8 mouse cellular contexts compared by ENCODE assay signal in genomic region chr16:44140186-44140787, GRCm38 (mm10). TPM values are rescaled to one million over a fixed set of nuclear protein-coding genes. Genes with fewer than 3 reads are reported as not detected.
A peak's percentile ranks its signal among the peaks of the same experiment; 100 is the strongest.
DNase-seq lines count a peak whose midpoint lies in the region; ATAC-seq and TF ChIP-seq lines count a peak whose summit lies in the region.

No protein-coding gene starts in this region.

- TF ChIP-seq EP300 in lung, postnatal 0 days (IDR thresholded peaks at IDR 0.05), result no peak

- peak overlapping the region; percentile 88 for H3K9ac ChIP-seq in forebrain, embryonic 16.5 days (replicated peaks; ENCODE audit: low read depth, low read length)
- H3K9ac ChIP-seq in lung, postnatal 0 days (replicated peaks; ENCODE audit: low read depth), result peak overlapping the region; percentile 92

- H3K4me2 ChIP-seq in forebrain, embryonic 16.5 days (ENCODE audit: low read length), result peak overlapping the region; percentile 66
- peak overlapping the region; percentile 87 for H3K4me2 ChIP-seq in lung, postnatal 0 days (replicated peaks; ENCODE audit: low read depth, low read length)

- peak overlapping the region; percentile 98 for H3K27ac ChIP-seq in forebrain, embryonic 16.5 days (ENCODE audit: low read length)
- H3K27ac ChIP-seq in lung, postnatal 0 days (ENCODE audit: low read length), result peak overlapping the region; percentile 99

- no peaks in the 10 kb centered on the region for H3K27me3 ChIP-seq in G1E (ENCODE audit: insufficient read depth, low read length)
- H3K27me3 ChIP-seq in forebrain, embryonic 16.5 days (replicated peaks; ENCODE audit: control insufficient read depth, insufficient read depth, low read length), result no peaks in the 10 kb centered on the region
- H3K27me3 ChIP-seq in lung, postnatal 0 days (replicated peaks; ENCODE audit: insufficient read depth, low read length), result no peaks in the 10 kb centered on the region

- peak; percentile 37 for DNase-seq in G1E (ENCODE audit: low spot score)
- peak; percentile 73 to 82 for DNase-seq in cerebellum, adult 18-20 months
- peak; percentile 80 for DNase-seq in heart, postnatal 4 days
- peak; percentile 78 for DNase-seq in layer of hippocampus, adult 9-11 months
- peak; percentile 96 for DNase-seq in lung, postnatal 0 days (ENCODE audit: low spot score)
- DNase-seq in ovary, postnatal 14 days (ENCODE audit: low spot score), result peak; percentile 56
- peak; percentile 80 for DNase-seq in thymus, postnatal 14 days

- H3K9me3 ChIP-seq in G1E (replicated peaks), result no peaks in the 10 kb centered on the region
- H3K9me3 ChIP-seq in forebrain, embryonic 16.5 days (ENCODE audit: control insufficient read depth, low read length), result no peaks in the 10 kb centered on the region
- no peaks in the 10 kb centered on the region for H3K9me3 ChIP-seq in lung, postnatal 0 days (ENCODE audit: low read length)

- peaks cover 37% of the 10 kb centered on the region for H3K4me1 ChIP-seq in G1E (ENCODE audit: insufficient read depth, low read depth, low read length)
- peaks cover 15% of the 10 kb centered on the region for H3K4me1 ChIP-seq in forebrain, embryonic 16.5 days (replicated peaks; ENCODE audit: control insufficient read depth, insufficient read depth, low read length)
- H3K4me1 ChIP-seq in lung, postnatal 0 days (ENCODE audit: insufficient read depth, low read depth, low read length), result peaks cover 3% of the 10 kb centered on the region

- no peak for TF ChIP-seq CTCF in G1E (IDR thresholded peaks at IDR 0.05; ENCODE audit: low read depth, low read length)
- TF ChIP-seq CTCF in lung, postnatal 0 days (IDR thresholded peaks at IDR 0.05), result peak; percentile 63

- peak overlapping the region; percentile 99 for H3K4me3 ChIP-seq in G1E (ENCODE audit: low read depth, low read length)
- H3K4me3 ChIP-seq in forebrain, embryonic 16.5 days (replicated peaks; ENCODE audit: low read length), result peak overlapping the region; percentile 88
- H3K4me3 ChIP-seq in lung, postnatal 0 days (ENCODE audit: low read depth, low read length), result peak overlapping the region; percentile 99

- under 1% methylated on average over 37 of the region's 44 CpGs for WGBS in forebrain, embryonic 16.5 days
- WGBS in lung, postnatal 0 days, result 2% methylated on average over 37 of the region's 44 CpGs

- ATAC-seq in G1E (ENCODE audit: extremely low read depth, insufficient number of reproducible peaks, low FRiP score, poor library complexity, severe bottlenecking), result peak; percentile 48
- ATAC-seq in forebrain, embryonic 16.5 days, result peak; percentile 32
- peak; percentile 62 for ATAC-seq in lung, postnatal 0 days

- H3K36me3 ChIP-seq in G1E (replicated peaks), result peaks cover 8% of the 10 kb centered on the region
- H3K36me3 ChIP-seq in forebrain, embryonic 16.5 days (ENCODE audit: control insufficient read depth, insufficient read depth), result no peaks in the 10 kb centered on the region
- no peaks in the 10 kb centered on the region for H3K36me3 ChIP-seq in lung, postnatal 0 days (ENCODE audit: insufficient read depth, low read length)

RNA-seq across cellular contexts. Expression of gene Naa50, which starts 0.7 kb away (rescaled TPM):
- total RNA-seq in G1E (2014; fragmentation: Nextera tagmentation), result 171 and 207 TPM in 2 replicates
- total RNA-seq in G1E (2017), result 73.3 and 89.8 TPM in 2 replicates
- 44.5 and 57.3 TPM in 2 replicates for polyA plus RNA-seq in G1E (2012)
- 80.5 and 90.1 TPM in 2 replicates for polyA plus RNA-seq in forebrain, embryonic 16.5 days (2015; fragmentation: Nextera tagmentation; extraction: Ambion mirVana)
- 100 to 1,000 TPM in 1 of 2 experiments, 10 to 100 TPM in 1; 96.8 to 100 TPM for total RNA-seq in heart, postnatal 4 days (2021)
- polyA plus RNA-seq in lung, postnatal 0 days (2015; fragmentation: Nextera tagmentation; extraction: Ambion mirVana), result 30.0 and 34.7 TPM in 2 replicates

RNA-seq across cellular contexts. Expression of gene Atp6v1a, which starts 0.8 kb away (rescaled TPM):
- total RNA-seq in G1E (2014; fragmentation: Nextera tagmentation) (57.4 and 62.7 TPM in 2 replicates), G1E (2017) (158 and 174 TPM in 2 replicates)
- 1.6 and 2.7 TPM in 2 replicates for polyA plus RNA-seq in G1E (2012)
- polyA plus RNA-seq in forebrain, embryonic 16.5 days (2015; fragmentation: Nextera tagmentation; extraction: Ambion mirVana), result 120 and 122 TPM in 2 replicates
- 10 to 100 TPM; 49.8 to 52.8 TPM for total RNA-seq in heart, postnatal 4 days (2021)
- 77.7 and 87.3 TPM in 2 replicates for polyA plus RNA-seq in lung, postnatal 0 days (2015; fragmentation: Nextera tagmentation; extraction: Ambion mirVana)

RNA-seq across cellular contexts. Expression of gene Usf3, which starts 32.8 kb away (rescaled TPM):
- 50.4 and 56.7 TPM in 2 replicates for total RNA-seq in G1E (2014; fragmentation: Nextera tagmentation)
- 10.2 TPM in 2 replicates for total RNA-seq in G1E (2017)
- 4.0 and 4.4 TPM in 2 replicates for polyA plus RNA-seq in G1E (2012)
- 3.3 and 4.0 TPM in 2 replicates for polyA plus RNA-seq in forebrain, embryonic 16.5 days (2015; fragmentation: Nextera tagmentation; extraction: Ambion mirVana)
- total RNA-seq in heart, postnatal 4 days (2021), result 10 to 100 TPM; 22.2 to 24.2 TPM
- 2.4 and 2.5 TPM in 2 replicates for polyA plus RNA-seq in lung, postnatal 0 days (2015; fragmentation: Nextera tagmentation; extraction: Ambion mirVana)

Comparison
In these comparisons a context has a peak if more than half of its experiments do, and no peak if none do; other contexts are left out.
1. Peak in every context shown above with its lines: DNase-seq, ATAC-seq, H3K4me3 ChIP-seq and H3K27ac ChIP-seq.
2. DNase-seq: peak in every context shown above with its lines; median percentile 96 in lung, postnatal 0 days; 80 in heart, postnatal 4 days; 80 in thymus, postnatal 14 days; 78 in layer of hippocampus, adult 9-11 months; 78 in cerebellum, adult 18-20 months; 56 in ovary, postnatal 14 days; 37 in G1E.
3. RNA of gene Atp6v1a, which starts 0.8 kb away (polyA plus RNA-seq): 120 to 122 TPM in forebrain, embryonic 16.5 days and 77.7 to 87.3 TPM in lung, postnatal 0 days; 1.6 to 2.7 TPM in G1E; every median in the first group is over 10 times any median in the second.